Mouse (Mus musculus) myocyte (in vitro differentiated cells): ENCODE measurements around the gene Taf3. TPM values are rescaled to one million over a fixed set of nuclear protein-coding genes. Genes with fewer than 3 reads are reported as not detected.

Source experiments
- H3K27me3 ChIP-seq: one replicate; pipeline ENCODE4 v1.6.1; 2011; ENCODE audit not compliant: control insufficient read depth, insufficient read depth, insufficient read length
- H3K36me3 ChIP-seq: one replicate; pipeline ENCODE4 v1.6.1; 2011; ENCODE audit not compliant: control insufficient read depth, insufficient read depth
- H3K4me2 ChIP-seq: one replicate; pipeline ENCODE4 v1.6.1; 2011; ENCODE audit warnings: low read depth, control low read depth
- H3K4me3 ChIP-seq: one replicate; pipeline ENCODE4 v1.5.1; 2011; ENCODE audit warnings: mild to moderate bottlenecking, control low read depth, moderate library complexity
- H3K79me2 ChIP-seq: one replicate; pipeline ENCODE4 v1.6.1; 2011; ENCODE audit not compliant: control insufficient read depth, insufficient read depth
- H3ac ChIP-seq: one replicate; pipeline ENCODE4 v1.6.1; 2011; ENCODE audit not compliant: control insufficient read depth, insufficient read length
- CEBPB ChIP-seq: IDR thresholded peaks from 2 replicates; pipeline ENCODE4 v1.6.1; 2011; ENCODE audit warnings: mild to moderate bottlenecking, moderate library complexity; ENCODE audit not compliant: poor library complexity, insufficient read depth, severe bottlenecking
- E2F4 ChIP-seq: IDR thresholded peaks from one replicate; pipeline ENCODE4 v1.6.1; 2011; ENCODE audit warnings: mild to moderate bottlenecking, control low read depth, moderate library complexity; ENCODE audit not compliant: insufficient read depth
- MAX ChIP-seq: IDR thresholded peaks from one replicate; pipeline ENCODE4 v1.6.1; 2011; ENCODE audit warnings: low read depth, mild to moderate bottlenecking, control low read depth
- MYOD1 ChIP-seq, 3 experiments: IDR thresholded peaks; one replicate each; pipeline ENCODE4 v1.6.1; 2011; ENCODE audit warnings: control low read depth in 2 of 3, low read depth in 2 of 3, mild to moderate bottlenecking in 2 of 3, moderate library complexity in 1 of 3; ENCODE audit not compliant: insufficient read length in 2 of 3, control insufficient read depth in 1 of 3
- MYOG ChIP-seq, 3 experiments: IDR thresholded peaks; one replicate each; pipeline ENCODE4 v1.6.1; 2011; ENCODE audit warnings: control low read depth in 2 of 3, low read depth in 2 of 3, mild to moderate bottlenecking in 2 of 3; ENCODE audit not compliant: insufficient read length in 2 of 3, control insufficient read depth in 1 of 3, insufficient read depth in 1 of 3
- POLR2A ChIP-seq: IDR thresholded peaks from one replicate; pipeline ENCODE4 v1.6.1; 2011; ENCODE audit warnings: low read depth, mild to moderate bottlenecking, control low read depth, moderate library complexity; ENCODE audit not compliant: insufficient read length
- POLR2AphosphoS2 ChIP-seq: IDR thresholded peaks from one replicate; pipeline ENCODE4 v1.6.1; 2011; ENCODE audit warnings: low read depth, control low read depth; ENCODE audit not compliant: insufficient read length
- REST ChIP-seq: IDR thresholded peaks from one replicate; pipeline ENCODE4 v1.6.1; 2011; ENCODE audit warnings: mild to moderate bottlenecking, control low read depth, moderate library complexity; ENCODE audit not compliant: insufficient read depth, insufficient read length
- SRF ChIP-seq: IDR thresholded peaks from one replicate; pipeline ENCODE4 v1.6.1; 2011; ENCODE audit warnings: low read depth; ENCODE audit not compliant: control insufficient read depth, insufficient read length
- TCF12 ChIP-seq: IDR thresholded peaks from one replicate; pipeline ENCODE4 v1.6.1; 2011; ENCODE audit warnings: mild to moderate bottlenecking, control low read depth; ENCODE audit not compliant: poor library complexity, insufficient read depth, severe bottlenecking
- TCF3 ChIP-seq: IDR thresholded peaks from one replicate; pipeline ENCODE4 v1.6.1; 2011; ENCODE audit warnings: low read depth, control low read depth; ENCODE audit not compliant: insufficient read length
- USF1 ChIP-seq: IDR thresholded peaks from one replicate; pipeline ENCODE4 v1.6.1; 2011; ENCODE audit warnings: low read depth, mild to moderate bottlenecking, control low read depth, moderate library complexity
- polyA plus RNA-seq: library from polyadenylated mRNA; unstranded; fragments of >200 nt; fragmentation: generic; extraction: Trizol; gene quantifications from one replicate; pipeline ENCODE4 v1.2.1, GENCODE M21; 2012; ENCODE audit warnings: missing spikeins

The Taf3 gene
- polyA plus RNA-seq, 1 experiment = 6.6 TPM

- TF ChIP-seq POLR2AphosphoS2 (no peak), POLR2A (no peak), MAX (no peak), USF1 (no peak), TCF12 (no peak), SRF (no peak), CEBPB (no peak), TCF3 (no peak), REST (no peak), MYOG (IDR thresholded peaks at IDR 0.05; ENCODE audit: control insufficient read depth in 1 of 3, insufficient read depth in 1 of 3, insufficient read length in 2 of 3, low read depth in 2 of 3) (no peak), E2F4 (no peak), MYOD1 (IDR thresholded peaks at IDR 0.05; ENCODE audit: control insufficient read depth in 1 of 3, insufficient read length in 2 of 3, low read depth in 2 of 3) (no peak)
- Histone ChIP-seq H3ac (no peak overlapping the region), H3K27me3 (no peaks in the 10 kb centered on the region), H3K79me2 (no peaks in the 10 kb centered on the region), H3K4me3 (no peak overlapping the region), H3K36me3 (peaks cover 5% of the 10 kb centered on the region), H3K4me2 (no peak overlapping the region)
Measured at GRCm38 (mm10) chr2:9946739-9947138, 101.7 kb downstream of the Taf3 start.

- Histone ChIP-seq H3K79me2 (no peaks in the 10 kb centered on the region), H3K27me3 (no peaks in the 10 kb centered on the region), H3K4me3 (no peak overlapping the region), H3ac (no peak overlapping the region), H3K36me3 (no peaks in the 10 kb centered on the region), H3K4me2 (no peak overlapping the region)
- TF ChIP-seq CEBPB = no peak
- TF ChIP-seq E2F4 = no peak
- TF ChIP-seq POLR2AphosphoS2 = no peak
- no peak for TF ChIP-seq MYOD1 (IDR thresholded peaks at IDR 0.05; ENCODE audit: control insufficient read depth in 1 of 3, insufficient read length in 2 of 3, low read depth in 2 of 3)
- TF ChIP-seq REST = no peak
- TF ChIP-seq TCF3 = no peak
- no peak for TF ChIP-seq MAX
Measured at GRCm38 (mm10) chr2:9945611-9946010, 102.8 kb downstream of the Taf3 start.

- Histone ChIP-seq H3K4me3 (no peak overlapping the region), H3K79me2 (no peaks in the 10 kb centered on the region), H3K4me2 (no peak overlapping the region), H3K36me3 (no peaks in the 10 kb centered on the region), H3ac (no peak overlapping the region), H3K27me3 (no peaks in the 10 kb centered on the region)
- TF ChIP-seq SRF = no peak
- no peak for TF ChIP-seq CEBPB
- TF ChIP-seq POLR2AphosphoS2 = no peak
- TF ChIP-seq USF1 = no peak
- TF ChIP-seq MAX = no peak
- TF ChIP-seq E2F4 = no peak
- no peak for TF ChIP-seq MYOD1 (IDR thresholded peaks at IDR 0.05; ENCODE audit: control insufficient read depth in 1 of 3, insufficient read length in 2 of 3, low read depth in 2 of 3)
- no peak for TF ChIP-seq TCF12
- TF ChIP-seq REST = no peak
- no peak for TF ChIP-seq POLR2A
- TF ChIP-seq MYOG (IDR thresholded peaks at IDR 0.05; ENCODE audit: control insufficient read depth in 1 of 3, insufficient read depth in 1 of 3, insufficient read length in 2 of 3, low read depth in 2 of 3) = no peak
- TF ChIP-seq TCF3 = no peak
Measured at GRCm38 (mm10) chr2:9943011-9943410, 105.4 kb downstream of the Taf3 start.

- Histone ChIP-seq H3K79me2 (no peaks in the 10 kb centered on the region), H3K36me3 (no peaks in the 10 kb centered on the region), H3K27me3 (no peaks in the 10 kb centered on the region), H3K4me2 (no peak overlapping the region), H3K4me3 (no peak overlapping the region), H3ac (no peak overlapping the region)
- TF ChIP-seq TCF12 (no peak), POLR2A (no peak), REST (no peak)
Measured at GRCm38 (mm10) chr2:9939250-9939649, 109.1 kb downstream of the Taf3 start.

- TF ChIP-seq MAX (no peak), POLR2AphosphoS2 (no peak)
- Histone ChIP-seq H3K27me3 (no peaks in the 10 kb centered on the region), H3K36me3 (no peaks in the 10 kb centered on the region)
Measured at GRCm38 (mm10) chr2:9935965-9936364, 112.4 kb downstream of the Taf3 start.

GRCm38 (mm10) chr2:9926905-9927283 is 121.5 kb downstream of the Taf3 start:
- Histone ChIP-seq H3K4me2 (no peak overlapping the region), H3K4me3 (no peak overlapping the region), H3K79me2 (no peaks in the 10 kb centered on the region), H3ac (no peak overlapping the region), H3K27me3 (no peaks in the 10 kb centered on the region), H3K36me3 (peaks cover 9% of the 10 kb centered on the region)
- TF ChIP-seq TCF3 (no peak), CEBPB (no peak)

More at GRCm38 (mm10) chr2:9935965-9936364, 112.4 kb downstream of the Taf3 start:
- H3K79me2 ChIP-seq = no peaks in the 10 kb centered on the region
- H3K4me3 ChIP-seq = no peak overlapping the region
- no peak overlapping the region for H3K4me2 ChIP-seq
- no peak overlapping the region for H3ac ChIP-seq
